Mouse (Mus musculus) kidney, adult 2 months (tissue): ENCODE data around the gene Elof1. TPM values are rescaled to one million over a fixed set of nuclear protein-coding genes. Genes with fewer than 3 reads are reported as not detected.
A peak's percentile ranks its signal among the peaks of the same experiment; 100 is the strongest.
"Not testable (repeated sequence)": the region's sequence is repeated elsewhere in the genome, so short reads cannot be mapped to it uniquely, and the experiment has no call there.

ENCODE experiments used
- DNase-seq: peaks from one replicate; pipeline ENCODE4 v3.0.0; 2021
- H3K27ac ChIP-seq: fragments of 200-500 bp; 2 replicates; pipeline ENCODE4 v1.5.1; 2012; ENCODE audit warnings: low read depth, low read length, control low read depth, inconsistent platforms; ENCODE audit not compliant: insufficient read depth
- H3K27me3 ChIP-seq: fragments of 200-500 bp; replicated peaks from 2 replicates; pipeline ENCODE4 v1.6.1; 2012; ENCODE audit warnings: mild to moderate bottlenecking, moderate library complexity, low read length, inconsistent platforms; ENCODE audit not compliant: control insufficient read depth, insufficient read depth
- H3K36me3 ChIP-seq: fragments of 200-500 bp; 2 replicates; pipeline ENCODE4 v1.6.1; 2012; ENCODE audit warnings: mild to moderate bottlenecking, moderate library complexity, low read length, inconsistent platforms; ENCODE audit not compliant: control insufficient read depth, insufficient read depth
- H3K4me1 ChIP-seq: fragments of 200-500 bp; 2 replicates; pipeline ENCODE4 v1.6.1; 2011; ENCODE audit warnings: low read length; ENCODE audit not compliant: control insufficient read depth, insufficient read depth
- H3K4me3 ChIP-seq: fragments of 200-500 bp; 2 replicates; pipeline ENCODE4 v1.5.1; 2011; ENCODE audit warnings: mild to moderate bottlenecking, low read depth, low read length, control low read depth; ENCODE audit not compliant: insufficient read depth
- CTCF ChIP-seq: fragments of 200-500 bp; conservative IDR thresholded peaks from 2 replicates; pipeline ENCODE4 v1.5.1; 2011; ENCODE audit warnings: low read depth, mild to moderate bottlenecking, control low read depth, low read length, moderate library complexity, mixed read lengths; ENCODE audit not compliant: insufficient read depth, insufficient read length
- POLR2A ChIP-seq: fragments of 200-500 bp; IDR thresholded peaks from one replicate; pipeline ENCODE4 v1.6.1; 2011; ENCODE audit warnings: low read depth, low read length, control low read depth
- WGBS: fragments of 180-500 bp; shearing (Covaris S2); methylation state at CpG from one replicate; pipeline ENCODE4 v1.1.7; 2018; 5-methylcytosine and 5-hydroxymethylcytosine counted together
- polyA plus RNA-seq: library from polyadenylated mRNA; depleted of rRNA; stranded (reverse); fragments of >200 nt; gene quantifications from 2 replicates; pipeline ENCODE4 v1.2.3, GENCODE M21; 2012

The Elof1 gene
- polyA plus RNA-seq, 1 experiment, result 163 TPM

GRCm38 (mm10) chr9:22087034-22087618 lies 29.8 kb downstream of the Elof1 start:
- Histone ChIP-seq H3K4me3 (no peak overlapping the region), H3K36me3 (no peaks in the 10 kb centered on the region), H3K4me1 (peaks cover 5% of the 10 kb centered on the region; the same call in 1 of the 2 replicates), H3K27ac (no peak overlapping the region), H3K27me3 (no peaks in the 10 kb centered on the region)
- TF ChIP-seq POLR2A (no peak), CTCF (no peak)
- 86% methylated on average over 2 of the region's 2 CpGs for WGBS
- no peak for DNase-seq

- H3K4me3 ChIP-seq, result peak overlapping the region; percentile 69
- 55% methylated on average over 6 of the region's 6 CpGs for WGBS
- no peaks in the 10 kb centered on the region for H3K27me3 ChIP-seq
Measured at GRCm38 (mm10) chr9:22086012-22086411, 31.0 kb downstream of the Elof1 start.

GRCm38 (mm10) chr9:22085022-22085834 lies 31.7 kb downstream of the Elof1 start, which contains the start of gene Ecsit:
Ecsit (minus strand) TSS chr9:22085438.
- Histone ChIP-seq H3K4me1 (peaks cover 5% of the 10 kb centered on the region; the same call in 1 of the 2 replicates), H3K27me3 (no peaks in the 10 kb centered on the region), H3K27ac (peak within 1 kb of the TSS; percentile 87), H3K36me3 (no peaks in the 10 kb centered on the region), H3K4me3 (peak within 1 kb of the TSS; percentile 83)
- under 1% methylated on average over 48 of the region's 48 CpGs for whole genome bisulfite sequencing
- peak; percentile 99 for DNase-seq
- TF ChIP-seq CTCF, result no peak
- TF ChIP-seq POLR2A, result no peak

More at GRCm38 (mm10) chr9:22086012-22086411, 31.0 kb downstream of the Elof1 start:
- TF ChIP-seq CTCF (no peak), POLR2A (no peak)
- Histone ChIP-seq H3K36me3 (no peaks in the 10 kb centered on the region), H3K4me1 (peaks cover 5% of the 10 kb centered on the region; the same call in 1 of the 2 replicates), H3K27ac (peak overlapping the region; percentile 76; the same call in 1 of the 2 replicates)
- no peak for DNase-seq

GRCm38 (mm10) chr9:22084667-22085021 lies 32.3 kb downstream of the Elof1 start:
- Histone ChIP-seq H3K36me3 (no peaks in the 10 kb centered on the region), H3K27ac (peak overlapping the region; percentile 87), H3K4me3 (peak overlapping the region; percentile 83), H3K27me3 (no peaks in the 10 kb centered on the region), H3K4me1 (peaks cover 5% of the 10 kb centered on the region; the same call in 1 of the 2 replicates)
- WGBS, result 17% methylated on average over 4 of the region's 4 CpGs
- no peak for DNase-seq
- TF ChIP-seq POLR2A (no peak), CTCF (no peak)

GRCm38 (mm10) chr9:22076223-22076622 lies 40.7 kb downstream of the Elof1 start:
- Histone ChIP-seq H3K4me1 (no peaks in the 10 kb centered on the region), H3K27me3 (no peaks in the 10 kb centered on the region), H3K36me3 (no peaks in the 10 kb centered on the region; the same call in none of the 2 replicates), H3K27ac (no peak overlapping the region), H3K4me3 (no peak overlapping the region)
- 89% methylated on average over 23 of the region's 23 CpGs for WGBS
- TF ChIP-seq CTCF (no peak), POLR2A (no peak)
- no peak for DNase-seq

- not testable (repeated sequence) for H3K4me3 ChIP-seq, H3K27me3 ChIP-seq, DNase-seq, H3K27ac ChIP-seq, H3K36me3 ChIP-seq, H3K4me1 ChIP-seq
- WGBS, result 83% methylated on average over 5 of the region's 5 CpGs
Measured at GRCm38 (mm10) chr9:22075778-22076177, 41.2 kb downstream of the Elof1 start.

GRCm38 (mm10) chr9:22072276-22072675 lies 44.7 kb downstream of the Elof1 start:
- no peaks in the 10 kb centered on the region for H3K27me3 ChIP-seq
- no peaks in the 10 kb centered on the region; the same call in none of the 2 replicates for H3K36me3 ChIP-seq
- no peak for TF ChIP-seq POLR2A
- no peak for TF ChIP-seq CTCF
- peaks cover 5% of the 10 kb centered on the region; the same call in 1 of the 2 replicates for H3K4me1 ChIP-seq
- no peak overlapping the region for H3K27ac ChIP-seq
- WGBS, result 79% methylated on average over 4 of the region's 4 CpGs
- H3K4me3 ChIP-seq, result no peak overlapping the region
- DNase-seq, result no peak
